Mouse (Mus musculus): ENCODE data around the gene Elf2. TPM values are rescaled to one million over a fixed set of nuclear protein-coding genes. Genes with fewer than 3 reads are reported as not detected.
A peak's percentile ranks its signal among the peaks of the same experiment; 100 is the strongest.

The Elf2 gene
- polyA plus RNA-seq, 1 experiment from 2014 or later, result 56.2 TPM

DNA sequence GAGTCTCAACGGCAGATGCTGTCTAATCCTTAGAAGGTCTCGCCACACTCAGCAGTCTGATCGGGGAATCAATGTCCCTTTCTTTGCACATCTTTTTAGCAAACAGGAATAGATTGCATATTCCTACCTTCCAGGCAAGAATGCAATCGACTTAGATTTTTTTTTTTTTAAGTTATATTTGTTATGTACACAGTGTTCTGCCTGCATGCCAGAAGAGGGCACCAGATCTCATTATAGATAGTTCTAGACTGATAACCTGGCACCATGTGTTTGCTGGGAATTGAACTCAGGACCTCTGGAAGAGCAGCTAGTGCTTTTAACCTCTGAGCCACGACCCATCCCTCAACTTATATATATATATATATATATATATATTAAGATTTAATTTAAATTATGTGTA is 33.1 kb upstream of the Elf2 start:
- peak; percentile 27 for DNase-seq (ENCODE audit: low spot score)

DNA sequence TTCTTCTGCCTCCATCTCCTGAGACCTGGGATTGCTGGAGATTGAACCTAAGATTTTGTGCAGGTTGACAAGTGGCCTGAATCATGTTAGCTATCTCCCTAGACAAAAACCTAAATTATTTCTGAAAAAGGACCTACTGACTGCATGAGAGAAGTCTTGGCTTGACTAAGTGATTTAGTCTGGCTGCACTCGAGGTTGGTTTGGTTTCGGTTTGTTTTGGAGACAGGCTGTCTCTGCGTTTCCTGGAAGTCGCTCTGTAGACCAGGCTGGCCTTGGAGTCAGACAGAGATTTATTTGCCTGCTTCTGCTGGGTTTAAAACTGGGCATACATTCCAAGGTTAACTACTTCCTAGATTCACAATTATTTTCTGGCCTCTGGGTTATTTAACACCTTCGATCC is 32.4 kb upstream of the Elf2 start:
- Histone ChIP-seq H3K4me1 (replicated peaks; ENCODE audit: insufficient read depth, low read length) (no peaks in the 10 kb centered on the region), H3K27ac (no peak overlapping the region), H3K9ac (ENCODE audit: low read depth, low read length) (no peak overlapping the region), H3K9me3 (replicated peaks; ENCODE audit: low read length) (no peaks in the 10 kb centered on the region), H3K4me2 (ENCODE audit: low read length) (no peak overlapping the region), H3K4me3 (replicated peaks; ENCODE audit: low read depth, low read length) (no peak overlapping the region), H3K27me3 (ENCODE audit: insufficient read depth, low read length) (no peaks in the 10 kb centered on the region), H3K36me3 (ENCODE audit: insufficient read depth, low read length) (no peaks in the 10 kb centered on the region)
- 29% methylated on average over 5 of the region's 5 CpGs for WGBS
- no peak for ATAC-seq (replicated peaks; ENCODE audit: low FRiP score, low read depth)
- DNase-seq (ENCODE audit: low spot score), result peak; percentile 50
- TF ChIP-seq CTCF (IDR thresholded peaks at IDR 0.05; ENCODE audit: low read depth), result no peak

More for the DNA sequence above, 33.1 kb upstream of the Elf2 start:
- Histone ChIP-seq H3K4me2 (ENCODE audit: low read length) (no peak overlapping the region), H3K9ac (ENCODE audit: low read depth, low read length) (no peak overlapping the region), H3K27ac (no peak overlapping the region), H3K9me3 (replicated peaks; ENCODE audit: low read length) (no peaks in the 10 kb centered on the region), H3K4me1 (replicated peaks; ENCODE audit: insufficient read depth, low read length) (no peaks in the 10 kb centered on the region), H3K4me3 (replicated peaks; ENCODE audit: low read depth, low read length) (no peak overlapping the region), H3K27me3 (ENCODE audit: insufficient read depth, low read length) (no peaks in the 10 kb centered on the region), H3K36me3 (ENCODE audit: insufficient read depth, low read length) (no peaks in the 10 kb centered on the region)
- 0 out of 2 replicates have a peak, but pooled peaks have one; percentile 34 for ATAC-seq (replicated peaks; ENCODE audit: low FRiP score, low read depth)
- 69% methylated on average over 5 of the region's 5 CpGs for WGBS
- peak; percentile 40; the same call in 1 of the 2 replicates for TF ChIP-seq CTCF (IDR thresholded peaks at IDR 0.05; ENCODE audit: low read depth)

DNA sequence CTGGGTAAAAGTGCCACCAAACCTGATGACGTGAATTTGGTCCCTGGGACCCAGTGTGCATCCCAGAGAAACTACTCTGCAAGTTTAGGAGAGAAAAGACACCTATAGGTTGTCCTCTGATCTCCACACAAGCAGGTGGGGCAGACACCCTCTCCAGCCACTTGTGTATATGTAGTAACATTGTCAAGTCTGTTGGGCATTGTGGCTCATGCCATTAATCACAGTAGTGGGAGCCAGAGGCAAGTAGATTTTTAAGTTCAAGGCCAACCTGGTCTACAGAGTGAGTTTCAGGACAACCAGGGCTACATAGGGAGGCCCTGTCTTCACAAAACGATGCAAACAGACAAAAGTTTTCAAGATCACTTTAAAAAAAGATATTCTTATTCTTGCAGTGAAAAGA is 31.4 kb upstream of the Elf2 start:
- WGBS, result 75% methylated on average over 2 of the region's 2 CpGs
- Histone ChIP-seq H3K9me3 (replicated peaks; ENCODE audit: low read length) (no peaks in the 10 kb centered on the region), H3K4me2 (ENCODE audit: low read length) (no peak overlapping the region), H3K9ac (ENCODE audit: low read depth, low read length) (no peak overlapping the region), H3K4me3 (replicated peaks; ENCODE audit: low read depth, low read length) (no peak overlapping the region), H3K27ac (no peak overlapping the region), H3K27me3 (ENCODE audit: insufficient read depth, low read length) (no peaks in the 10 kb centered on the region), H3K36me3 (ENCODE audit: insufficient read depth, low read length) (no peaks in the 10 kb centered on the region), H3K4me1 (replicated peaks; ENCODE audit: insufficient read depth, low read length) (no peaks in the 10 kb centered on the region)
- no peak for ATAC-seq (replicated peaks; ENCODE audit: low FRiP score, low read depth)
- TF ChIP-seq CTCF (IDR thresholded peaks at IDR 0.05; ENCODE audit: low read depth), result no peak
- no peak for DNase-seq (ENCODE audit: low spot score)

GRCm38 (mm10) chr3:51368011-51368410 is 27.5 kb upstream of the Elf2 start:
- WGBS, result 81% methylated on average over 4 of the region's 4 CpGs
- Histone ChIP-seq H3K27ac (no peak overlapping the region), H3K36me3 (ENCODE audit: insufficient read depth, low read length) (no peaks in the 10 kb centered on the region), H3K27me3 (ENCODE audit: insufficient read depth, low read length) (no peaks in the 10 kb centered on the region), H3K9ac (ENCODE audit: low read depth, low read length) (no peak overlapping the region), H3K4me3 (replicated peaks; ENCODE audit: low read depth, low read length) (no peak overlapping the region), H3K4me2 (ENCODE audit: low read length) (no peak overlapping the region), H3K4me1 (replicated peaks; ENCODE audit: insufficient read depth, low read length) (0 out of 2 replicates have a peak, but pooled peaks cover 4% of the 10 kb centered on the region), H3K9me3 (replicated peaks; ENCODE audit: low read length) (no peaks in the 10 kb centered on the region)
- DNase-seq (ENCODE audit: low spot score) (no peak), ATAC-seq (replicated peaks; ENCODE audit: low FRiP score, low read depth) (no peak)
- no peak for TF ChIP-seq CTCF (IDR thresholded peaks at IDR 0.05; ENCODE audit: low read depth)

GRCm38 (mm10) chr3:51366926-51367325 is 26.5 kb upstream of the Elf2 start:
- no peak for DNase-seq (ENCODE audit: low spot score)
- WGBS, result 72% methylated on average over 4 of the region's 4 CpGs
- Histone ChIP-seq H3K4me1 (replicated peaks; ENCODE audit: insufficient read depth, low read length) (0 out of 2 replicates have a peak, but pooled peaks cover 4% of the 10 kb centered on the region), H3K27me3 (ENCODE audit: insufficient read depth, low read length) (no peaks in the 10 kb centered on the region), H3K9me3 (replicated peaks; ENCODE audit: low read length) (no peaks in the 10 kb centered on the region), H3K4me3 (replicated peaks; ENCODE audit: low read depth, low read length) (no peak overlapping the region), H3K4me2 (ENCODE audit: low read length) (no peak overlapping the region), H3K27ac (no peak overlapping the region), H3K36me3 (ENCODE audit: insufficient read depth, low read length) (no peaks in the 10 kb centered on the region), H3K9ac (ENCODE audit: low read depth, low read length) (no peak overlapping the region)
- TF ChIP-seq CTCF (IDR thresholded peaks at IDR 0.05; ENCODE audit: low read depth), result no peak
- no peak for ATAC-seq (replicated peaks; ENCODE audit: low FRiP score, low read depth)

DNA sequence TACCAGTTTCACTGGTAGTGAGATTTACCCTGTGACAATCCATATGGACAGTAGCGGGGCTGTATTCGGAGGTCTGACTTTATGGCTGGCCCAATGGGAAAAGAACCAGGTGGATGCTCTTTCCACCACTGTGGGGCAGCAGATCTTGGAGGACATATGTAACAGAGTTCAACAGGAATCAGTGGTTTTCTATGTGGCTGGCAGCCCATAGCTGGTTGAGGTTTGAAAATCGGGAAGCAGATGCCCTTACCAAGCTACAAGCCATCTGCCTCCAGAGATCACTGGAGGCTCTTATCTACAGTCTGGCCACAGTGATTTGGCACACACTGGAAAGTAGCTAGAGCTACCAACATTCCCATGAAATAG is 25.0 kb upstream of the Elf2 start:
- Histone ChIP-seq H3K4me3 (replicated peaks; ENCODE audit: low read depth, low read length) (peak overlapping the region; percentile 36), H3K27ac (no peak overlapping the region), H3K36me3 (ENCODE audit: insufficient read depth, low read length) (no peaks in the 10 kb centered on the region), H3K27me3 (ENCODE audit: insufficient read depth, low read length) (no peaks in the 10 kb centered on the region), H3K9ac (ENCODE audit: low read depth, low read length) (0 out of 2 replicates have a peak overlapping the region, but pooled peaks have one; percentile 40), H3K4me1 (replicated peaks; ENCODE audit: insufficient read depth, low read length) (0 out of 2 replicates have a peak, but pooled peaks cover 4% of the 10 kb centered on the region), H3K4me2 (ENCODE audit: low read length) (peak overlapping the region; percentile 88), H3K9me3 (replicated peaks; ENCODE audit: low read length) (no peaks in the 10 kb centered on the region)
- ATAC-seq (replicated peaks; ENCODE audit: low FRiP score, low read depth), result no peak
- no peak for TF ChIP-seq CTCF (IDR thresholded peaks at IDR 0.05; ENCODE audit: low read depth)
- DNase-seq (ENCODE audit: low spot score), result no peak
- 10% methylated on average over 3 of the region's 3 CpGs for WGBS
